Mouse (Mus musculus): Measurements from ENCODE around the gene Zfp219. TPM values are rescaled to one million over a fixed set of nuclear protein-coding genes. Genes with fewer than 3 reads are reported as not detected.

Zfp219 gene
- total and polyA plus RNA-seq, 3 experiments, result 36.3 to 46.9 TPM; not detected in 1

GRCm38 (mm10) chr14:52019590-52020340 is 768 bp downstream of the Zfp219 start (continued):
- TF ChIP-seq NELFE (IDR thresholded peaks at IDR 0.05; ENCODE audit: low read depth, low read length), result peak; percentile 60
- TF ChIP-seq CHD1 (IDR thresholded peaks at IDR 0.05; ENCODE audit: low read depth, low read length), result peak; percentile 98
- no peak for TF ChIP-seq GATA1 (IDR thresholded peaks at IDR 0.05; ENCODE audit: low read depth, low read length)
- no peak for TF ChIP-seq SMC3 (IDR thresholded peaks at IDR 0.05; ENCODE audit: low read depth, low read length)

- DNase-seq (ENCODE audit: low read depth, low spot score), result no peak
- H3K36me3 ChIP-seq (ENCODE audit: control insufficient read depth in 1 of 2, insufficient read depth in 2 of 2, low read length in 2 of 2), result peaks cover 0 to 29% of the 10 kb centered on the region in 2 experiments; a peak in 2 of 4 replicates
- TF ChIP-seq UBTF (IDR thresholded peaks at IDR 0.05; ENCODE audit: borderline replicate concordance, insufficient read depth, low read depth, low read length) (no peak), TCF12 (IDR thresholded peaks at IDR 0.05; ENCODE audit: low read depth, low read length) (peak; percentile 13; the same call in 1 of the 2 replicates), CTCF (IDR thresholded peaks at IDR 0.05 in 2 of 3, conservative IDR thresholded peaks at IDR 0.05 in 1 of 3; ENCODE audit: control insufficient read depth in 1 of 3, insufficient read depth in 1 of 3, low read depth in 2 of 3, low read length in 3 of 3, poor library complexity in 1 of 3, severe bottlenecking in 1 of 3) (peak; percentile 31 to 53 (median 41); a peak in 5 of 6 replicates), RAD21 (IDR thresholded peaks at IDR 0.05; ENCODE audit: low read depth, low read length) (peak; percentile 0; the same call in 1 of the 2 replicates)
- H3K4me1 ChIP-seq (ENCODE audit: control insufficient read depth in 1 of 2, insufficient read depth in 2 of 2, low read length in 2 of 2), result peaks cover 6 to 45% of the 10 kb centered on the region in 2 experiments
- no peaks in the 10 kb centered on the region for H3K27me3 ChIP-seq (ENCODE audit: control insufficient read depth in 1 of 2, insufficient read depth in 2 of 2, low read length in 2 of 2)
- H3K4me3 ChIP-seq (ENCODE audit: control insufficient read depth in 1 of 2, insufficient read depth in 1 of 2, low read depth in 2 of 2, low read length in 2 of 2), result peak overlapping the region; percentile 77 to 84
- peak overlapping the region; percentile 88 for H3K9ac ChIP-seq (ENCODE audit: control insufficient read depth, low read depth, low read length, poor library complexity, severe bottlenecking)
- H3K79me2 ChIP-seq (ENCODE audit: control insufficient read depth, insufficient read depth, low read length, poor library complexity), result peaks cover 14% of the 10 kb centered on the region
- no peaks in the 10 kb centered on the region for H3K9me3 ChIP-seq (replicated peaks; ENCODE audit: insufficient read depth, low read length)
- peak overlapping the region; percentile 94 for H3K27ac ChIP-seq (ENCODE audit: control insufficient read depth, low read depth, low read length)
These were observed 1.4 kb downstream of the Zfp219 start for GRCm38 (mm10) chr14:52019051-52019589.

- Histone ChIP-seq H3K9me3 (replicated peaks; ENCODE audit: insufficient read depth, low read length) (no peaks in the 10 kb centered on the region), H3K27me3 (ENCODE audit: control insufficient read depth in 1 of 2, insufficient read depth in 2 of 2, low read length in 2 of 2) (no peaks in the 10 kb centered on the region), H3K4me3 (ENCODE audit: control insufficient read depth in 1 of 2, insufficient read depth in 1 of 2, low read depth in 2 of 2, low read length in 2 of 2) (peak overlapping the region; percentile 77 to 84; a peak in 3 of 4 replicates), H3K27ac (ENCODE audit: control insufficient read depth, low read depth, low read length) (no peak overlapping the region), H3K79me2 (ENCODE audit: control insufficient read depth, insufficient read depth, low read length, poor library complexity) (peaks cover 14% of the 10 kb centered on the region), H3K9ac (ENCODE audit: control insufficient read depth, low read depth, low read length, poor library complexity, severe bottlenecking) (peak overlapping the region; percentile 88), H3K4me1 (ENCODE audit: control insufficient read depth in 1 of 2, insufficient read depth in 2 of 2, low read length in 2 of 2) (peaks cover 3 to 40% of the 10 kb centered on the region in 2 experiments; a peak in 3 of 4 replicates), H3K36me3 (ENCODE audit: control insufficient read depth in 1 of 2, insufficient read depth in 2 of 2, low read length in 2 of 2) (peaks cover 0 to 23% of the 10 kb centered on the region in 2 experiments; a peak in 2 of 4 replicates)
- no peak for TF ChIP-seq BHLHE40 (IDR thresholded peaks at IDR 0.05; ENCODE audit: borderline replicate concordance, low read depth, low read length)
- TF ChIP-seq ZKSCAN1 (IDR thresholded peaks at IDR 0.05; ENCODE audit: low read depth, low read length), result peak; percentile 91
- peak; percentile 25 for DNase-seq (ENCODE audit: low read depth, low spot score)
These were observed 2.1 kb downstream of the Zfp219 start for GRCm38 (mm10) chr14:52018248-52019050.

Data from MEL (cell line).